Mouse (Mus musculus): ENCODE results near the gene Cd109. TPM values are rescaled to one million over a fixed set of nuclear protein-coding genes. Genes with fewer than 3 reads are reported as not detected.

Cd109 gene
- polyA plus RNA-seq, 1 experiment from 2014 or later: 4.1 TPM

DNA sequence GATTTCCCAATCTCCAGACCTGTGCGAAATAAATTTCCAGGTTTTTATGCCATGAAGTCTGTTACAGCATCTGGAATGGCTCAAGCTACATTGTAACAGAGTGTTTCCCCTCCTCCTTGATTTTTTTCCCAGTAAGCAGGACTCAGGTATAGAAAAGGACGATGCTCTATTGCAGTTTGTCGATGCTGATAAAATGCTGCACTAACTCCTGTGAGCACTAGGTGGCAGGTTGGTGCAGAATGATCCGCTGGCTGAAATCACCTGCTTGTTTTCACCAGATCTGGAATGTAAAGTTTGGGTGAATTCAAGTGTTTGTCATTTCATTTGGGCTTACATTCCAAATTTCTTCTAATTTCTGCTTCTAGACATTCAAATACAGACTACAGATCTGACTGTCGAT lies 18.5 kb upstream of the Cd109 start:
- Histone ChIP-seq H3K9me3 (no peaks in the 10 kb centered on the region), H3K4me2 (no peak overlapping the region)
- 7% methylated on average over 5 of the region's 5 CpGs for WGBS

DNA sequence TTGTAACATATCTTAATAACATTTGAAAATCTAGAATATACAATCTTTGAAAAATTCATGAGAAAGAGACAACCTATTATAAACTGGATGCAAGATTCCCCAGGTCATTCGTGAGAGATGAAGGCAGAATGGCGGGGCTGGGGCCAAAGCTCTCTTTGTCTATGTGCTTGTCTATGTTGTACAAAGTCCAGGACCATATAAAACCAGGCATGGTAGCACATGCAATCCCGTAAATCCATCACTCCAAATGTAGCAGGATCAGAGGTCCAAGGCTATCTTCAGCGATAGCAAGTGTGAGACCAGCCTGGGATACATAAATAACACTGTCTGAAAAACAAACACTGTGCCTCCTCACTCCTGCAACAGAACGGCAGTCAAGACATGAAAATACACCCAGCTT lies 15.4 kb upstream of the Cd109 start:
- 85% methylated on average over 5 of the region's 5 CpGs for WGBS
- Histone ChIP-seq H3K4me1 (no peaks in the 10 kb centered on the region), H3K4me3 (replicated peaks) (no peak overlapping the region), H3K9me3 (no peaks in the 10 kb centered on the region), H3K9ac (no peak overlapping the region), H3K27ac (no peak overlapping the region), H3K4me2 (no peak overlapping the region), H3K27me3 (no peaks in the 10 kb centered on the region; the same call in 1 of the 2 replicates), H3K36me3 (replicated peaks) (no peaks in the 10 kb centered on the region)
- ATAC-seq (ENCODE audit: low FRiP score): no peak

More for the DNA sequence above, 18.5 kb upstream of the Cd109 start:
- no peaks in the 10 kb centered on the region for H3K4me1 ChIP-seq
- no peak overlapping the region for H3K4me3 ChIP-seq (replicated peaks)
- H3K9ac ChIP-seq: no peak overlapping the region
- H3K36me3 ChIP-seq (replicated peaks): no peaks in the 10 kb centered on the region
- no peaks in the 10 kb centered on the region; the same call in 1 of the 2 replicates for H3K27me3 ChIP-seq
- peak; percentile 23; the same call in 1 of the 2 replicates for ATAC-seq (ENCODE audit: low FRiP score)
- H3K27ac ChIP-seq: no peak overlapping the region

DNA sequence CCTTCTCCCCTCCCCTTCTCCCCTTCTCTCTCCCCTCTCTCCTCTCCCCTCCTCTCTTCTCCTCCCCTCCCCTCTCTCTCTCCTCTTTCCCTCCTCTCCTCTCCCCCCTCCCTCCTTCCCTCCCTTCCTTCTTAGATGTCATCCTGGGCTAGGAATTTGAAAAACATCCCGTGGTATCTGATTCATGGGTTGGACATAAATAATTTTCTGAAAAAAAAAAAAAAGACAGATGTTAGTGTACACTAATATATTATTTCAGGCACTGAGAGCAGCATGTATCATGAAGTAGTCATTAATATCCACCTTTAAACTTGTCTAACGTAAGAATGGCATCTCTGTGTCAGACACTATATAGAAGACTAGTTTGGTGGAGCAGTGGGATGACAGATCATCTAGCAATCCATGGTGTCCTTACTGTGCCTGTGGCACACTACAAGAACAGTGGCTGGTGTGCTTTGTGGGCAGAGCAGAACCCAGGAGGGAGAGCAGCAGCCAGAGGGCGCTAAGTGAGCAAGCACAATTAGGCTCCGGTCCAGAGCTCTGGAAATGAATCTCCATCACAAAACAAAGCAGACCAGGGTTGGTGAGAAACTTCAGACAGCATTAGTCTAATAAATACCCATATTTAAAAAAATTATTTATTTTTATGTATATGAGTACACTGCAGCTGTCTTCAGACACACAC lies 14.2 kb upstream of the Cd109 start:
- Histone ChIP-seq H3K36me3 (replicated peaks) (no peaks in the 10 kb centered on the region), H3K4me3 (replicated peaks) (no peak overlapping the region), H3K9me3 (no peaks in the 10 kb centered on the region), H3K4me2 (no peak overlapping the region), H3K9ac (no peak overlapping the region), H3K27ac (no peak overlapping the region), H3K27me3 (no peaks in the 10 kb centered on the region; the same call in 1 of the 2 replicates), H3K4me1 (no peaks in the 10 kb centered on the region)
- no peak for ATAC-seq (ENCODE audit: low FRiP score)
- 61% methylated on average over 4 of the region's 4 CpGs for WGBS

DNA sequence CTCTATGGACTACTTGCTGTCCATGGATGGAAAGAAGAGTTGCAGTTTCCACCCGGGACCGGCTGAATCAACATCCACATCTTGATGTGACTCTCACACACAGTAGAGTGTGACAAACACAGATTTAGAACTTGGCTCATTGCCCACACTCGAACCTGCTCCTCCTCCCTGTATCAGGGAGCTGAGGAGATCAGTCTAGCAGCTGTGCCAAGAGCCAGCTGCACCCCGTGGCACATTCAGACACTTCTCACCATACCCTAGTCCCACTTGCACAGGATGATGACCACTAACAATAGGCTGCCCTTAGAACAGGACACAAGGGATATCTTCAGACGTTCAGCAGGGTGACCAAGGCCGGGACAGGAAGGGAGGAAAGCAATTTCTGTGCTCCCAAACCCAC lies 1.1 kb upstream of the Cd109 start:
- Histone ChIP-seq H3K27ac (no peak overlapping the region), H3K4me1 (0 out of 2 replicates have a peak, but pooled peaks cover 7% of the 10 kb centered on the region), H3K4me3 (replicated peaks) (no peak overlapping the region), H3K36me3 (replicated peaks) (no peaks in the 10 kb centered on the region), H3K9me3 (no peaks in the 10 kb centered on the region), H3K27me3 (peaks cover 28% of the 10 kb centered on the region), H3K4me2 (no peak overlapping the region), H3K9ac (no peak overlapping the region)
- ATAC-seq (ENCODE audit: low FRiP score): no peak
- 65% methylated on average over 6 of the region's 6 CpGs for WGBS

DNA sequence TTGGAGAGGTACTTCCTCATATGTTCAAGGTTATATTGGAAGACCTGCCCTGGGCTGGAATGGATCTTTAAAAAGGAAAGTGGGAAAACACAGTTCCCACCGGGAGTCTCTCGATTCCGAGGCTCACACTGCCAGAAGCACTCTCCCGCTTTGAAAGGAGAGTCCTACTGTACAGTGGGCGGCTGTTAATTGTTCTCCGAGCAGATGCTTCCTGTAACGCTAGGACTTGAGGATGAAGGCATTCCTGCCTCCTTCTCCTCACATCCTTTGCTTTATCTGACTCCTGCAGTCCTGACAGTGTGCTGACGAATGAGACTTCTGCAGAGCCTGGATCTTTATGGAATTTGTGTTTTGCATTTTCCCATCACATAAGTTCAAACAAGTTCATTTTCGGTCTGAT lies 3.9 kb downstream of the Cd109 start:
- H3K9ac ChIP-seq: no peak overlapping the region

DNA sequence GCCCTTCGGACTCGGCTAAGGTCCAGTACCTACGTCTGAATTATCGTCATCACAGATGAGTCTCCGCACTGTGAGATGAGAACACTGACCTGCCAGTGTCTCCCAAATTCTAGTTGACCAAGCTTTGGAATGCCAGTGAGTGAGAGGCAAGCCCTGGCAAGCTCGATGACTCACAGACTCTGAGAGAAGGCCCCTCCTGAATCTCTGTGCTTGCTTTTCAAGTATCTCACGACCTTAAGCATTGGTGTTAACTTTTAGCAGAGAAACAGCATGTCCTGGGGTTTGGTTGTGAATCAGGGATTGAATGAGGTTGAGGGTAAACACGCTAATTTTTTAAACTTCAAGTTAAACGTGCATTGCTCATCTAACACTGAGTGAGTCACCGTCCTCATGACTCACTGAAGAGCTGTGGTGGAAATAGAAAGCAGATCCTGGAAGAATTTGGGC lies 8.0 kb downstream of the Cd109 start:
- 81% methylated on average over 10 of the region's 10 CpGs for WGBS
- Histone ChIP-seq H3K4me3 (replicated peaks) (no peak overlapping the region), H3K4me1 (no peaks in the 10 kb centered on the region), H3K27me3 (no peaks in the 10 kb centered on the region), H3K4me2 (no peak overlapping the region), H3K9me3 (no peaks in the 10 kb centered on the region), H3K36me3 (replicated peaks) (no peaks in the 10 kb centered on the region), H3K27ac (no peak overlapping the region), H3K9ac (no peak overlapping the region)
- ATAC-seq (ENCODE audit: low FRiP score): no peak

More for the DNA sequence above, 3.9 kb downstream of the Cd109 start:
- peaks cover 26% of the 10 kb centered on the region for H3K27me3 ChIP-seq
- H3K36me3 ChIP-seq (replicated peaks): no peaks in the 10 kb centered on the region
- no peak overlapping the region for H3K4me2 ChIP-seq
- H3K4me3 ChIP-seq (replicated peaks): no peak overlapping the region
- H3K9me3 ChIP-seq: no peaks in the 10 kb centered on the region
- no peak for ATAC-seq (ENCODE audit: low FRiP score)
- 88% methylated on average over 9 of the region's 9 CpGs for whole genome bisulfite sequencing
- H3K27ac ChIP-seq: no peak overlapping the region
- 0 out of 2 replicates have a peak, but pooled peaks cover 7% of the 10 kb centered on the region for H3K4me1 ChIP-seq

DNA sequence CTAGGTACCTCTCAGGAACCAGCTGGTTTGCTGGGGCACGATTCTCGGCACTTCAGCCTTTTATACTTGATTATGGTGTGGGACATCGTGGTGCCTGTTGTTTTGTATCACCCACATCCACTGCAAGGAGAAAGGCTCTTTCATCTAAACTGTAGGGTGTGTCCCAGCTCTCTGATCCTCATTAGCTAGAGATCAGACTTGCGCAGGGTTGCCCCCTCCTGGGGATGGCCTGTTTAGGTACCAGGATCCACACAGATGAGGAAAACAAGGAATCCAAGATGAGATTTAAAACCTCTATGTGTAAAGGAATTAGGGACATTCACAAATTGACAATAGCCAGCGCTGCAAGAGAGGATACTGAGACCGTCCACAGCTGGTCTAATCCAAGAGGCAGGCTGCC lies 14.6 kb downstream of the Cd109 start:
- Histone ChIP-seq H3K4me3 (replicated peaks) (no peak overlapping the region), H3K4me1 (no peaks in the 10 kb centered on the region; the same call in 1 of the 2 replicates), H3K9me3 (no peaks in the 10 kb centered on the region), H3K36me3 (replicated peaks) (no peaks in the 10 kb centered on the region), H3K9ac (no peak overlapping the region), H3K27me3 (no peaks in the 10 kb centered on the region), H3K4me2 (0 out of 2 replicates have a peak overlapping the region, but pooled peaks have one; percentile 4), H3K27ac (no peak overlapping the region)
- WGBS: 40% methylated on average over 6 of the region's 6 CpGs
- ATAC-seq (ENCODE audit: low FRiP score): 0 out of 2 replicates have a peak, but pooled peaks have one; percentile 51

DNA sequence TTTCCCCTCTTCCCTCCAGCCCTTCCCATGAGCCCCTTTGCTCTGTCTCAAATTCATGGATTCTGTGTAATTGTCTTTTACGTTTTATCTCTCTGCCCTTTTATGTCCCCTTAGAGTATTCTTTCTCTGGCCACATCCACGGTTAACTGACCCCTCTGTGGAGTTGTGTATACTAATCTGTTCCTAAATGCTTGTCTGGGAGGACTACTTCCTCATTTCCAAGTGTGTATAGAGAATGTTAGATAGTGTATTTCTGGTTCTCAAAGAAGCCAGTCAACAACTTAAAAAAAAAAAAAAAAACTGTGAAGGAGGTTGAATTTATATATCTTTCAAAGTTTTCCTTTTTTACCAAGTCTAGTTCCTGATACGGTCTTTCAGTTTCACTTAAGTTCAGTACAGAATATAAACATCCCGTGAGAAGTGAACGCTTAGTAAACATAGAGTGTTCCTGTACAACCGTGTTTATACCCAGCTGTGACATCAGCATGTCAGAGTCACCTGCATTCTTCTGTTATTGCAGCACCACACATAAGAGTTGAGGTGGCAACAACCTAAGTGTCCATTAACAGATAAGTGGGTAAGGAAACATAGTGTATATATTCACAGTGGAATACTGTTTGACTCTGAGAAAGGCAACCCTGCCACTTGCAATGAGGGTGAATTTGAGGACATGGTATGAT lies 16.5 kb downstream of the Cd109 start:
- H3K9me3 ChIP-seq: no peaks in the 10 kb centered on the region
- no peak overlapping the region for H3K9ac ChIP-seq
- H3K4me2 ChIP-seq: no peak overlapping the region
- no peak overlapping the region for H3K27ac ChIP-seq
- no peaks in the 10 kb centered on the region for H3K27me3 ChIP-seq
- no peaks in the 10 kb centered on the region for H3K36me3 ChIP-seq (replicated peaks)
- no peak overlapping the region for H3K4me3 ChIP-seq (replicated peaks)
- 88% methylated on average over 6 of the region's 6 CpGs for WGBS
- no peak for ATAC-seq (ENCODE audit: low FRiP score)
- no peaks in the 10 kb centered on the region; the same call in 1 of the 2 replicates for H3K4me1 ChIP-seq

DNA sequence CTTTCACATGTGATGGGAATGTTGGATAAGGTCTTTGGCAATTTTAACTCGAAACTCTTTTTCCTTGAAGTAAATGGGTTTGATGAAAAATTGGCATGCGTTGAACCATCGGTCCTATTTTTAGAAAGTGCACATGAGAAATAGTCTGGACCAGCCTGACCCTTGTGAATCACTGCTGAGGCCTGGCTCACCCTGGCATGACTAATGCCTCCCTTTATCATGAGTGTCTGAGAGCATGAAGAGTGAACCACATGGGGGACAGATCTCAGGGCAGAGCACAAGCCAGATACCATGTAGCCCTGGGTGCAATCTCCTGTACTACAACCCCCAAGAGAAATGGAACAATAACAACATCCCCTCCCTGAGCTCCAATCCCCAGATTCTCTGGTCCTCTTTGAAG lies 18.6 kb downstream of the Cd109 start:
- Histone ChIP-seq H3K4me2 (no peak overlapping the region), H3K27ac (no peak overlapping the region), H3K9me3 (no peaks in the 10 kb centered on the region), H3K4me3 (replicated peaks) (no peak overlapping the region), H3K36me3 (replicated peaks) (no peaks in the 10 kb centered on the region), H3K4me1 (no peaks in the 10 kb centered on the region; the same call in 1 of the 2 replicates), H3K9ac (no peak overlapping the region), H3K27me3 (no peaks in the 10 kb centered on the region)
- 93% methylated on average over 3 of the region's 3 CpGs for WGBS
- ATAC-seq (ENCODE audit: low FRiP score): no peak

DNA sequence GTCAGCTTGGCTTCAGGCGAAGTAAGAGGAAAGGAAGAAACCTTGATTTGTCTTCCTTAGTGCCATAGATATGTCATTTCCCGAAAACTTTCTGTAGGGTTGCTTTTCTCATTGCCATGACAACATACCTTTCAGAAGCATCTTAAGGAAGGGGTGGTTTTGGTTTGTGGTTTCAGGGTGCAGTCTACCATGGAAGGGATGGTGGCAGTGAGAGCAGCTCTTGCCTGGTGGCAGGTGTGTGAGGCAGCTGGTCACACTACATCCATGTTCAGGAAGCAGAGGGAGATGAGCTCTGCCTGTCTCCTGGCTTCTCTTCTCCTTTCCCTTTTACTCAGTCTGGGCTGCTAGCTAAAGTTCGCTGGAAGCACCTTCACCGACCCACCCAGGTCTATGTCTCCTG lies 26.0 kb downstream of the Cd109 start:
- H3K9me3 ChIP-seq: no peaks in the 10 kb centered on the region
- no peaks in the 10 kb centered on the region for H3K27me3 ChIP-seq
- H3K27ac ChIP-seq: no peak overlapping the region
- WGBS: 83% methylated on average over 4 of the region's 4 CpGs
- H3K4me1 ChIP-seq: no peaks in the 10 kb centered on the region
- H3K9ac ChIP-seq: no peak overlapping the region
- H3K4me3 ChIP-seq (replicated peaks): no peak overlapping the region
- ATAC-seq (ENCODE audit: low FRiP score): no peak
- no peaks in the 10 kb centered on the region for H3K36me3 ChIP-seq (replicated peaks)
- no peak overlapping the region for H3K4me2 ChIP-seq

DNA sequence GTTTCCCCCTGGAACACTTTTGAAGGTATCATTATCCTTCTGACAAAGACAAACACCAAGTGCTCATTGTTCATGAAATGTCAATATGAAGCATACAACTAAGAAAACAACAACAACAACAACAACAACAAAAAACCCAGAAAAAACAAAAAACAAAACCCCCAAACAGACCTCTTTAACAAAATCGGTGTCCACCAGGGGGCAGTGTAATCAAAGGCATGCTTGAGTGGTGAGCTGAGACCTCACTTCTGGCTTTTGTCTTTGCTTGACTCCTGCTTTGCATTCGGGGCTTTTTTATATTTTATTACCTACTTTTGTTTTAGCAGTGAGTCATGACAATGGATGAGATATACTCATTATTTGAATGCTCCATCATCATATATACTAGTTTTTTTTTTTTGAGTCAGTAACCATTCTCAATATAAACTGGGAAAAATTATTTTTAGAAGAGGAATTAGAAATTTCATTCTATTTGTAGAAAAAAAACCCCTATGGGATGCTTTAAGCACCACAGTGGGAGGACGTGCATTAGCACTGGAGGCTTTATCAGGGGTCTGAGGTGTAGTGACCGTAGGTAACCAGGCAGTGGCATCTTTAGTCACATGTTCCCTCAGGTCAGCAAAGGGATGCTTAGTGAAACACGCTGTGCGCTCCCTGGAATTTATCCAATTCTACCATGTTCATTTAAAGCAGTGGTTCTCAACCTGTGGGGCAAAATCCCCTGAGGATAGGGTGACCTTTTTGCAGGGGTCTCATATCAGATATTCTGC lies 30.8 kb downstream of the Cd109 start:
- Histone ChIP-seq H3K27ac (no peak overlapping the region), H3K9ac (no peak overlapping the region), H3K4me1 (no peaks in the 10 kb centered on the region), H3K9me3 (no peaks in the 10 kb centered on the region), H3K36me3 (replicated peaks) (no peaks in the 10 kb centered on the region), H3K27me3 (no peaks in the 10 kb centered on the region), H3K4me2 (no peak overlapping the region), H3K4me3 (replicated peaks) (no peak overlapping the region)
- peak; percentile 57; the same call in 1 of the 2 replicates for ATAC-seq (ENCODE audit: low FRiP score)
- 48% methylated on average over 6 of the region's 6 CpGs for whole genome bisulfite sequencing

DNA sequence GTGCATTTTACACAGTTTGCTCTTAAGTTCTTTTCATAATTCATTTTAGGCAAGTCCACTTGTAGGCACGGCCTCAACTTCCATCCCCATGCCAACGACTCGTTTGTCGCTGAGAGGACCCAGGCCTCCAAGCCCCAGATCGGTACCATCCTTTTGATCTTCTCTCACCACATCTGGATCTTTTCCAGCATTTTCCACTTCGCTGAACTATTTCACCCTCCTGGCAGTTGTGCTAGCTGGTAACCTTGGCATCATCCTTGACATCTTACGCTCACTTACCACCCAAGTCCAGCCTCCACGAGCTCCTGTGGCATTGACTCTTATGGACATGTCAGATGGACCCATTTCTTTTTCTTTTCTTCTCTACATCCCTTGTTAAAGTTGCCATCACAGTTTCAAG lies 33.3 kb downstream of the Cd109 start:
- no peaks in the 10 kb centered on the region for H3K9me3 ChIP-seq
- no peak overlapping the region for H3K4me2 ChIP-seq
- H3K27me3 ChIP-seq: no peaks in the 10 kb centered on the region
- H3K9ac ChIP-seq: no peak overlapping the region
- H3K4me3 ChIP-seq (replicated peaks): no peak overlapping the region
- H3K4me1 ChIP-seq: no peaks in the 10 kb centered on the region
- WGBS: 79% methylated on average over 8 of the region's 8 CpGs
- no peaks in the 10 kb centered on the region for H3K36me3 ChIP-seq (replicated peaks)
- no peak for ATAC-seq (ENCODE audit: low FRiP score)
- H3K27ac ChIP-seq: no peak overlapping the region

Measured in forebrain, embryonic 12.5 days (tissue).